Mouse (Mus musculus): Measurements from ENCODE around the gene Wfdc2. TPM values are rescaled to one million over a fixed set of nuclear protein-coding genes. Genes with fewer than 3 reads are reported as not detected.

Gene Wfdc2
- 30.4 and 36.0 TPM in 2 replicates for polyA plus RNA-seq (2015; fragmentation: Nextera tagmentation; extraction: Ambion mirVana)

GRCm38 (mm10) chr2:164562391-164563188 is at the start of gene Wfdc2:
TSS of gene Wfdc2 (plus strand) at chr2:164562413.
- WGBS, result 5% methylated on average over 24 of the region's 24 CpGs
- peak within 1 kb of the TSS; percentile 92 for H3K4me2 ChIP-seq (replicated peaks)
- no peak within 1 kb of the TSS for H3K27ac ChIP-seq
- H3K27me3 ChIP-seq, result peaks cover 12% of the 10 kb centered on the region
- H3K9me3 ChIP-seq, result no peaks in the 10 kb centered on the region
- peak within 1 kb of the TSS; percentile 75 for H3K9ac ChIP-seq
- peaks cover 25% of the 10 kb centered on the region for H3K4me1 ChIP-seq
- peaks cover 12% of the 10 kb centered on the region for H3K36me3 ChIP-seq
- peak within 1 kb of the TSS; percentile 50 for H3K4me3 ChIP-seq
- no peak for ATAC-seq (ENCODE audit: low FRiP score, low read depth)

- H3K27me3 ChIP-seq, result no peaks in the 10 kb centered on the region
- no peak overlapping the region for H3K4me2 ChIP-seq (replicated peaks)
- 75% methylated on average over 8 of the region's 8 CpGs for WGBS
- peaks cover 6% of the 10 kb centered on the region; the same call in 1 of the 2 replicates for H3K9me3 ChIP-seq
- H3K4me1 ChIP-seq, result peaks cover 5% of the 10 kb centered on the region; the same call in 1 of the 2 replicates
- H3K36me3 ChIP-seq, result 0 out of 2 replicates have a peak, but pooled peaks cover 6% of the 10 kb centered on the region
- no peak for ATAC-seq (ENCODE audit: low FRiP score, low read depth)
- no peak overlapping the region for H3K27ac ChIP-seq
- H3K9ac ChIP-seq, result no peak overlapping the region
- H3K4me3 ChIP-seq, result no peak overlapping the region
Measured at GRCm38 (mm10) chr2:164513389-164513788, 48.8 kb upstream of the Wfdc2 start.

- no peak overlapping the region for H3K4me3 ChIP-seq
- 84% methylated on average over 3 of the region's 3 CpGs for WGBS
- no peaks in the 10 kb centered on the region for H3K36me3 ChIP-seq
- H3K9me3 ChIP-seq, result peaks cover 6% of the 10 kb centered on the region; the same call in 1 of the 2 replicates
- H3K9ac ChIP-seq, result no peak overlapping the region
- no peak for ATAC-seq (ENCODE audit: low FRiP score, low read depth)
- no peak overlapping the region for H3K27ac ChIP-seq
- peaks cover 16% of the 10 kb centered on the region for H3K4me1 ChIP-seq
- no peaks in the 10 kb centered on the region for H3K27me3 ChIP-seq
- H3K4me2 ChIP-seq (replicated peaks), result no peak overlapping the region
Measured at GRCm38 (mm10) chr2:164514916-164515315, 47.3 kb upstream of the Wfdc2 start.

- Histone ChIP-seq H3K4me1 (peaks cover 19% of the 10 kb centered on the region), H3K4me2 (replicated peaks) (no peak overlapping the region), H3K9me3 (peaks cover 6% of the 10 kb centered on the region; the same call in 1 of the 2 replicates), H3K4me3 (no peak overlapping the region), H3K36me3 (no peaks in the 10 kb centered on the region), H3K27me3 (no peaks in the 10 kb centered on the region), H3K27ac (no peak overlapping the region), H3K9ac (no peak overlapping the region)
- 81% methylated on average over 9 of the region's 9 CpGs for WGBS
- no peak for ATAC-seq (ENCODE audit: low FRiP score, low read depth)
Measured at GRCm38 (mm10) chr2:164515897-164516296, 46.3 kb upstream of the Wfdc2 start.

GRCm38 (mm10) chr2:164516592-164516991 is 45.6 kb upstream of the Wfdc2 start:
- Histone ChIP-seq H3K27me3 (no peaks in the 10 kb centered on the region), H3K27ac (no peak overlapping the region), H3K9me3 (peaks cover 6% of the 10 kb centered on the region; the same call in 1 of the 2 replicates), H3K9ac (no peak overlapping the region), H3K4me1 (peaks cover 21% of the 10 kb centered on the region), H3K4me3 (no peak overlapping the region), H3K36me3 (no peaks in the 10 kb centered on the region), H3K4me2 (replicated peaks) (no peak overlapping the region)
- WGBS, result 82% methylated on average over 11 of the region's 11 CpGs
- no peak for ATAC-seq (ENCODE audit: low FRiP score, low read depth)

- Histone ChIP-seq H3K27me3 (no peaks in the 10 kb centered on the region), H3K9ac (no peak overlapping the region), H3K4me3 (no peak overlapping the region), H3K4me1 (peaks cover 30% of the 10 kb centered on the region), H3K27ac (peak overlapping the region; percentile 88), H3K9me3 (peaks cover 6% of the 10 kb centered on the region; the same call in 1 of the 2 replicates), H3K4me2 (replicated peaks) (no peak overlapping the region), H3K36me3 (no peaks in the 10 kb centered on the region)
- 38% methylated on average over 9 of the region's 10 CpGs for WGBS
- peak; percentile 16; the same call in 1 of the 2 replicates for ATAC-seq (ENCODE audit: low FRiP score, low read depth)
Measured at GRCm38 (mm10) chr2:164517485-164518221, 44.6 kb upstream of the Wfdc2 start.

GRCm38 (mm10) chr2:164518266-164519170 is 43.7 kb upstream of the Wfdc2 start:
- peak; percentile 79 for ATAC-seq (ENCODE audit: low FRiP score, low read depth)
- H3K4me3 ChIP-seq, result no peak overlapping the region
- H3K4me2 ChIP-seq (replicated peaks), result peak overlapping the region; percentile 24; the same call in 1 of the 2 replicates
- H3K27me3 ChIP-seq, result 0 out of 2 replicates have a peak, but pooled peaks cover 4% of the 10 kb centered on the region
- H3K9me3 ChIP-seq, result peaks cover 11% of the 10 kb centered on the region; the same call in 1 of the 2 replicates
- H3K27ac ChIP-seq, result peak overlapping the region; percentile 88
- no peaks in the 10 kb centered on the region for H3K36me3 ChIP-seq
- no peak overlapping the region for H3K9ac ChIP-seq
- H3K4me1 ChIP-seq, result peaks cover 30% of the 10 kb centered on the region
- 24% methylated on average over 11 of the region's 11 CpGs for WGBS

GRCm38 (mm10) chr2:164519171-164519526 is 43.1 kb upstream of the Wfdc2 start:
- H3K27me3 ChIP-seq, result 0 out of 2 replicates have a peak, but pooled peaks cover 4% of the 10 kb centered on the region
- H3K4me1 ChIP-seq, result peaks cover 30% of the 10 kb centered on the region
- no peak overlapping the region for H3K9ac ChIP-seq
- H3K4me2 ChIP-seq (replicated peaks), result no peak overlapping the region
- H3K4me3 ChIP-seq, result no peak overlapping the region
- H3K27ac ChIP-seq, result peak overlapping the region; percentile 88
- WGBS, result 30% methylated on average over 6 of the region's 6 CpGs
- no peaks in the 10 kb centered on the region for H3K36me3 ChIP-seq
- peaks cover 11% of the 10 kb centered on the region; the same call in 1 of the 2 replicates for H3K9me3 ChIP-seq
- peak; percentile 58 for ATAC-seq (ENCODE audit: low FRiP score, low read depth)

GRCm38 (mm10) chr2:164520782-164521181 is 41.4 kb upstream of the Wfdc2 start:
- H3K27me3 ChIP-seq, result 0 out of 2 replicates have a peak, but pooled peaks cover 4% of the 10 kb centered on the region
- peaks cover 30% of the 10 kb centered on the region for H3K4me1 ChIP-seq
- no peaks in the 10 kb centered on the region for H3K36me3 ChIP-seq
- H3K27ac ChIP-seq, result no peak overlapping the region
- no peak for ATAC-seq (ENCODE audit: low FRiP score, low read depth)
- peaks cover 11% of the 10 kb centered on the region; the same call in 1 of the 2 replicates for H3K9me3 ChIP-seq
- H3K4me3 ChIP-seq, result no peak overlapping the region
- H3K4me2 ChIP-seq (replicated peaks), result no peak overlapping the region
- no peak overlapping the region for H3K9ac ChIP-seq
- 13% methylated on average over 3 of the region's 3 CpGs for WGBS

- H3K9ac ChIP-seq, result no peak overlapping the region
- peak overlapping the region; percentile 37 for H3K4me2 ChIP-seq (replicated peaks)
- ATAC-seq (ENCODE audit: low FRiP score, low read depth), result no peak
- H3K9me3 ChIP-seq, result peaks cover 12% of the 10 kb centered on the region; the same call in 1 of the 2 replicates
- H3K36me3 ChIP-seq, result no peaks in the 10 kb centered on the region
- peak overlapping the region; percentile 12; the same call in 1 of the 2 replicates for H3K27ac ChIP-seq
- peaks cover 30% of the 10 kb centered on the region for H3K4me1 ChIP-seq
- 0 out of 2 replicates have a peak, but pooled peaks cover 4% of the 10 kb centered on the region for H3K27me3 ChIP-seq
- 11% methylated on average over 11 of the region's 11 CpGs for WGBS
- H3K4me3 ChIP-seq, result no peak overlapping the region
Measured at GRCm38 (mm10) chr2:164521841-164522240, 40.4 kb upstream of the Wfdc2 start.

- 14% methylated on average over 8 of the region's 8 CpGs for WGBS
- H3K4me1 ChIP-seq, result peaks cover 30% of the 10 kb centered on the region
- no peak overlapping the region for H3K4me3 ChIP-seq
- H3K4me2 ChIP-seq (replicated peaks), result peak overlapping the region; percentile 37
- H3K9ac ChIP-seq, result no peak overlapping the region
- peak overlapping the region; percentile 12; the same call in 1 of the 2 replicates for H3K27ac ChIP-seq
- H3K9me3 ChIP-seq, result peaks cover 16% of the 10 kb centered on the region; the same call in 1 of the 2 replicates
- H3K36me3 ChIP-seq, result no peaks in the 10 kb centered on the region
- no peak for ATAC-seq (ENCODE audit: low FRiP score, low read depth)
- 0 out of 2 replicates have a peak, but pooled peaks cover 4% of the 10 kb centered on the region for H3K27me3 ChIP-seq
Measured at GRCm38 (mm10) chr2:164522280-164522679, 39.9 kb upstream of the Wfdc2 start.

All from limb, embryonic 13.5 days (tissue).